Comparison of ENCODE assay signal across 10 mouse cellular contexts in the genomic region with DNA sequence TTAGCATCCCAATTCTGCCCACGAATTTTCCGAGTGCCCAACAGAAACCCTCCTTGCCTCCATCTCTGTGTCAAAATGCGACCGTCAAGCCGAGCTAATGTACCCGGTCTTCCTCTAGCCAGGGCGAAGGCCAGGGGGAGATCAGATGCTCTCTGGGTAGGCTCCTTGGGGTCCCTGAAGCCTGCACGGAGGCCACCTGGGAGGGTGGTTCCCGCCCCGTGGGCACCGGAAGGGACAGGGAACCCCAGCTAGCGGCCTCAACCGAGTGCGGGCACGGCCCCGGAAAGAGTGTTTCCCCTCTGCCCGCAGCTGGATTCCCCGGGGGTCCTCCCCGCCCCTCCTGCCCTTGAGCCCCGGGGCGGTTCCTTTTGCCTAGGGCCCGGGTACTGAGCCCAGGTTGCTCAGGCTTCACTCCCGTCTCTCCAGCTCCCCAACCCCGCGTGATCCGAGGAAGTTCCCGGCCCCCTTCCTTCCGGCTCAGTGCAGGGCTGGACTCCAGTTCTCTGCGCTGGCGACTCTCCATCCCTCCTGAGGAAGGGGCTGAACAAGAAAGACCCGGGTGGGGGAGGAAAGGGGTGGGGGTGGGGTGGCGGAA. TPM values are rescaled to one million over a fixed set of nuclear protein-coding genes. Genes with fewer than 3 reads are reported as not detected.
A peak's percentile ranks its signal among the peaks of the same experiment; 100 is the strongest.
DNase-seq lines count a peak whose midpoint lies in the region; ATAC-seq lines count a peak whose summit lies in the region.
"Had no signal": no experiment of that assay in that cellular context is flagged by ENCODE, and none has a peak within 500 bp of the region (broad histone marks: within the 10 kb centered on the region; RNA-seq: fewer than 3 reads in every experiment).

No protein-coding gene starts in this region.

- H3K9ac ChIP-seq in embryonic facial prominence, embryonic 11.5 days (replicated peaks; ENCODE audit: low read length), result peak overlapping the region; percentile 22; the same call in 1 of the 2 replicates
- H3K9ac ChIP-seq in hindbrain, embryonic 16.5 days (ENCODE audit: low read depth, low read length), result peak overlapping the region; percentile 61
- peak overlapping the region; percentile 67; the same call in 1 of the 2 replicates for H3K9ac ChIP-seq in midbrain, embryonic 16.5 days (ENCODE audit: low read depth, low read length)

- H3K27me3 ChIP-seq in erythroblast, embryonic 14.5 days (ENCODE audit: control insufficient read depth), result peaks cover 67% of the 10 kb centered on the region
- peaks cover 46% of the 10 kb centered on the region for H3K27me3 ChIP-seq in embryonic facial prominence, embryonic 11.5 days (ENCODE audit: control insufficient read depth, insufficient read depth, low read length)
- peaks cover 39% of the 10 kb centered on the region for H3K27me3 ChIP-seq in hindbrain, embryonic 16.5 days (replicated peaks; ENCODE audit: control insufficient read depth, insufficient read depth, low read length)
- H3K27me3 ChIP-seq in midbrain, embryonic 16.5 days (ENCODE audit: control insufficient read depth, insufficient read depth, low read depth, low read length), result peaks cover 35% of the 10 kb centered on the region

- under 1% methylated on average over 32 of the region's 32 CpGs for WGBS in embryonic facial prominence, embryonic 11.5 days
- WGBS in hindbrain, embryonic 16.5 days, result under 1% methylated on average over 31 of the region's 32 CpGs
- under 1% methylated on average over 31 of the region's 32 CpGs for WGBS in midbrain, embryonic 16.5 days

- H3K4me1 ChIP-seq in erythroblast, embryonic 14.5 days (ENCODE audit: control insufficient read depth), result peaks cover 12% of the 10 kb centered on the region
- H3K4me1 ChIP-seq in embryonic facial prominence, embryonic 11.5 days (ENCODE audit: control insufficient read depth, insufficient read depth, low read length), result peaks cover 11% of the 10 kb centered on the region
- peaks cover 24% of the 10 kb centered on the region for H3K4me1 ChIP-seq in hindbrain, embryonic 16.5 days (ENCODE audit: control insufficient read depth, insufficient read depth, low read depth, low read length)
- H3K4me1 ChIP-seq in midbrain, embryonic 16.5 days (ENCODE audit: control insufficient read depth, insufficient read depth, low read length), result peaks cover 23% of the 10 kb centered on the region

- ATAC-seq in erythroblast, adult 5-6 weeks (replicated peaks; ENCODE audit: low FRiP score, poor library complexity, severe bottlenecking), result no peak
- ATAC-seq in embryonic facial prominence, embryonic 11.5 days (replicated peaks; ENCODE audit: insufficient number of reproducible peaks, low FRiP score, low TSS enrichment, low read depth), result 0 out of 2 replicates have a peak, but pooled peaks have one; percentile 46
- peak; percentile 63 for ATAC-seq in hindbrain, embryonic 16.5 days
- ATAC-seq in midbrain, embryonic 16.5 days, result peak; percentile 62

- H3K36me3 ChIP-seq in erythroblast, embryonic 14.5 days (ENCODE audit: control insufficient read depth), result no peaks in the 10 kb centered on the region
- no peaks in the 10 kb centered on the region for H3K36me3 ChIP-seq in embryonic facial prominence, embryonic 11.5 days (replicated peaks; ENCODE audit: control insufficient read depth, insufficient read depth, low read depth, low read length)
- H3K36me3 ChIP-seq in hindbrain, embryonic 16.5 days (ENCODE audit: control insufficient read depth, insufficient read depth, low read length), result no peaks in the 10 kb centered on the region
- no peaks in the 10 kb centered on the region for H3K36me3 ChIP-seq in midbrain, embryonic 16.5 days (ENCODE audit: control insufficient read depth, insufficient read depth, low read length)

- H3K9me3 ChIP-seq in erythroblast, embryonic 14.5 days (ENCODE audit: control insufficient read depth, low read length), result peaks cover 3% of the 10 kb centered on the region; the same call in 1 of the 2 replicates
- no peaks in the 10 kb centered on the region for H3K9me3 ChIP-seq in embryonic facial prominence, embryonic 11.5 days (replicated peaks; ENCODE audit: control insufficient read depth, low read length)
- H3K9me3 ChIP-seq in hindbrain, embryonic 16.5 days (ENCODE audit: control insufficient read depth, low read length), result no peaks in the 10 kb centered on the region
- no peaks in the 10 kb centered on the region for H3K9me3 ChIP-seq in midbrain, embryonic 16.5 days (replicated peaks; ENCODE audit: control insufficient read depth, low read length, poor library complexity, severe bottlenecking)

- no peak overlapping the region for H3K27ac ChIP-seq in embryonic facial prominence, embryonic 11.5 days (replicated peaks; ENCODE audit: low read depth, low read length)
- no peak overlapping the region for H3K27ac ChIP-seq in hindbrain, embryonic 16.5 days (ENCODE audit: low read depth, low read length)
- H3K27ac ChIP-seq in midbrain, embryonic 16.5 days (ENCODE audit: low read length), result no peak overlapping the region
- H3K27ac ChIP-seq: macrophage had no signal

- peak overlapping the region; percentile 100 for H3K4me2 ChIP-seq in embryonic facial prominence, embryonic 11.5 days (ENCODE audit: low read depth, low read length)
- H3K4me2 ChIP-seq in hindbrain, embryonic 16.5 days (ENCODE audit: low read length), result peak overlapping the region; percentile 99
- H3K4me2 ChIP-seq in midbrain, embryonic 16.5 days (ENCODE audit: low read length), result peak overlapping the region; percentile 100

- peak overlapping the region; percentile 20 for H3K4me3 ChIP-seq in erythroblast, embryonic 14.5 days (replicated peaks)
- H3K4me3 ChIP-seq in embryonic facial prominence, embryonic 11.5 days (ENCODE audit: low read depth, low read length), result peak overlapping the region; percentile 61
- H3K4me3 ChIP-seq in hindbrain, embryonic 16.5 days (ENCODE audit: low read length), result peak overlapping the region; percentile 63
- H3K4me3 ChIP-seq in midbrain, embryonic 16.5 days (ENCODE audit: low read depth, low read length), result peak overlapping the region; percentile 64

- peak; percentile 11 for DNase-seq in CD4-positive helper T cell, adult 2 months (ENCODE audit: low read depth, low spot score)
- DNase-seq in embryonic facial prominence, embryonic 11.5 days (ENCODE audit: low spot score), result peak; percentile 42
- DNase-seq in urinary bladder, postnatal 10 days (ENCODE audit: low spot score), result no peak
- DNase-seq in left cerebral cortex, adult 11 months (ENCODE audit: low spot score), result no peak

RNA-seq across cellular contexts. Expression of a gene that starts 1.4 kb away (rescaled TPM):
- polyA plus RNA-seq in erythroblast, embryonic 14.5 days (2012), result 0.03 TPM in 1 of 2 replicates, not detected in the other
- 0.42 TPM in 1 of 2 replicates, not detected in the other for total RNA-seq in erythroblast, adult 5-6 weeks (2015; ENCODE audit: low replicate concordance)
- not detected in 2 replicates for total RNA-seq in erythroblast, adult 5-6 weeks (2017; ENCODE audit: low replicate concordance)
- polyA plus RNA-seq in embryonic facial prominence, embryonic 11.5 days (2014; fragmentation: Nextera tagmentation; extraction: Ambion mirVana), result 0.84 and 0.91 TPM in 2 replicates
- 2.4 and 2.9 TPM in 2 replicates for polyA plus RNA-seq in hindbrain, embryonic 16.5 days (2015; fragmentation: Nextera tagmentation; extraction: Ambion mirVana)
- polyA plus RNA-seq in midbrain, embryonic 16.5 days (2015; fragmentation: Nextera tagmentation; extraction: Ambion mirVana), result 1.5 and 2.5 TPM in 2 replicates
- total RNA-seq: MEL had no signal

RNA-seq across cellular contexts. Expression of a gene that starts 57.6 kb away (rescaled TPM):
- polyA plus RNA-seq in erythroblast, embryonic 14.5 days (2012), result 0.17 and 0.18 TPM in 2 replicates
- total RNA-seq in erythroblast, adult 5-6 weeks (2015; ENCODE audit: low replicate concordance), result 4.2 and 6.5 TPM in 2 replicates
- total RNA-seq in erythroblast, adult 5-6 weeks (2017; ENCODE audit: low replicate concordance), result 3.3 and 4.2 TPM in 2 replicates
- polyA plus RNA-seq in embryonic facial prominence, embryonic 11.5 days (2014; fragmentation: Nextera tagmentation; extraction: Ambion mirVana), result 21.8 and 22.7 TPM in 2 replicates
- polyA plus RNA-seq in hindbrain, embryonic 16.5 days (2015; fragmentation: Nextera tagmentation; extraction: Ambion mirVana), result 34.4 and 35.9 TPM in 2 replicates
- 26.0 and 32.8 TPM in 2 replicates for polyA plus RNA-seq in midbrain, embryonic 16.5 days (2015; fragmentation: Nextera tagmentation; extraction: Ambion mirVana)

Comparison
In these comparisons a context has a peak if more than half of its experiments do, and no peak if none do; other contexts are left out.
1. DNase-seq: peak in CD4-positive helper T cell, adult 2 months (single experiment) and embryonic facial prominence, embryonic 11.5 days (single experiment); none in urinary bladder, postnatal 10 days (single experiment) and left cerebral cortex, adult 11 months (single experiment).
2. RNA of a gene that starts 57.6 kb away (polyA plus RNA-seq): 34.4 to 35.9 TPM in hindbrain, embryonic 16.5 days, 26.0 to 32.8 TPM in midbrain, embryonic 16.5 days and 21.8 to 22.7 TPM in embryonic facial prominence, embryonic 11.5 days; 0.17 to 0.18 TPM in erythroblast, embryonic 14.5 days; every median in the first group is over 10 times any median in the second.
3. Peak in every context shown above with its lines, with median percentiles within 50 percentile points of each other: H3K4me3 ChIP-seq, H3K4me2 ChIP-seq and H3K9ac ChIP-seq.